Mouse (Mus musculus) NIH3T3 (cell line): ENCODE data around the gene Draxin.
"Not testable (repeated sequence)": the region's sequence is repeated elsewhere in the genome, so short reads cannot be mapped to it uniquely, and the experiment has no call there.

Experiments
- DNase-seq: peaks from one replicate; pipeline ENCODE4 v3.0.0-alpha.2; 2012; ENCODE audit warnings: low read depth

Gene Draxin

GRCm38 (mm10) chr4:148130561-148131413, at the start of gene Draxin:
Gene Draxin, minus strand, starts transcription at chr4:148130698.
- DNase-seq = no peak

- no peak for DNase-seq
Measured at GRCm38 (mm10) chr4:148177716-148178115, 47.2 kb upstream of the Draxin start.

GRCm38 (mm10) chr4:148176603-148177002, 46.1 kb upstream of the Draxin start:
- not testable (repeated sequence) for DNase-seq

- no peak for DNase-seq
Measured at GRCm38 (mm10) chr4:148174495-148174862, 44.0 kb upstream of the Draxin start.

GRCm38 (mm10) chr4:148173811-148174494, 43.5 kb upstream of the Draxin start:
- no peak for DNase-seq

- DNase-seq = no peak
Measured at GRCm38 (mm10) chr4:148171261-148171660, 40.8 kb upstream of the Draxin start.

- DNase-seq = peak; percentile 73
Measured at GRCm38 (mm10) chr4:148170842-148171241, 40.3 kb upstream of the Draxin start.

- no peak for DNase-seq
Measured at GRCm38 (mm10) chr4:148169586-148169985, 39.1 kb upstream of the Draxin start.

GRCm38 (mm10) chr4:148168287-148168686, 37.8 kb upstream of the Draxin start:
- peak; percentile 67 for DNase-seq

- DNase-seq = peak; percentile 77
Measured at GRCm38 (mm10) chr4:148166986-148167385, 36.5 kb upstream of the Draxin start.

GRCm38 (mm10) chr4:148166431-148166830, 35.9 kb upstream of the Draxin start:
- DNase-seq = no peak

GRCm38 (mm10) chr4:148165551-148165950, 35.1 kb upstream of the Draxin start:
- DNase-seq = no peak

GRCm38 (mm10) chr4:148164461-148164860, 34.0 kb upstream of the Draxin start:
- no peak for DNase-seq

GRCm38 (mm10) chr4:148164002-148164439, 33.5 kb upstream of the Draxin start:
- DNase-seq = peak; percentile 78

GRCm38 (mm10) chr4:148160436-148161390, 30.2 kb upstream of the Draxin start, which contains the start of the genes Fbxo44 and Fbxo2:
Gene Fbxo44, minus strand, starts transcription at chr4:148160482.
Gene Fbxo2, plus strand, starts transcription at chr4:148160621.
- DNase-seq = no peak

GRCm38 (mm10) chr4:148159544-148160435, 29.3 kb upstream of the Draxin start:
- no peak for DNase-seq

GRCm38 (mm10) chr4:148158436-148159348, 28.2 kb upstream of the Draxin start:
- no peak for DNase-seq

GRCm38 (mm10) chr4:148154982-148155381, 24.5 kb upstream of the Draxin start:
- peak; percentile 64 for DNase-seq

- DNase-seq = no peak
Measured at GRCm38 (mm10) chr4:148154006-148154405, 23.5 kb upstream of the Draxin start.

GRCm38 (mm10) chr4:148152547-148152946, 22.0 kb upstream of the Draxin start:
- no peak for DNase-seq
